Mouse (Mus musculus): ENCODE measurements around the gene Ppp1r36. TPM values are rescaled to one million over a fixed set of nuclear protein-coding genes. Genes with fewer than 3 reads are reported as not detected.

The Ppp1r36 gene
- polyA plus RNA-seq, 1 experiment from 2014 or later = 0.82 TPM

DNA sequence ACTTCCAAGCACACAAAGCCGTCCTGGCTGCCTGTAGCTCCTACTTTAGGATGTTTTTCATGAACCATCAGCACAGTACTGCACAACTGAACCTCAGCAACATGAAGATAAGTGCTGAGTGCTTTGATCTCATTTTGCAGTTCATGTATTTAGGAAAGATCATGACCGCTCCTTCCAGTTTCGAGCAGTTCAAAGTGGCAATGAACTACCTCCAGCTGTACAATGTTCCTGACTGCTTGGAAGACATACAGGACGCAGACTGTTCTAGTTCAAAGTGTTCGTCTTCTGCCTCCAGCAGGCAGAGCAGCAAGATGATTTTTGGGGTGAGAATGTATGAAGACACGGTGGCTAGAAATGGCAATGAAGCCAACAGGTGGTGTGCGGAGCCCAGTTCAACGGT, 32.0 kb upstream of the Ppp1r36 start:
- no peak for ATAC-seq (ENCODE audit: insufficient read depth, low FRiP score, low TSS enrichment)

GRCm38 (mm10) chr12:76388794-76389193, 28.5 kb upstream of the Ppp1r36 start:
- H3K4me1 ChIP-seq (ENCODE audit: control insufficient read depth, insufficient read depth, low read length) = no peaks in the 10 kb centered on the region
- DNase-seq (ENCODE audit: low spot score) (no peak), ATAC-seq (ENCODE audit: insufficient read depth, low FRiP score, low TSS enrichment) (no peak)
- 83% methylated on average over 11 of the region's 11 CpGs for WGBS
- no peak overlapping the region for H3K27ac ChIP-seq (ENCODE audit: low read depth, low read length)
- no peaks in the 10 kb centered on the region for H3K27me3 ChIP-seq (ENCODE audit: control insufficient read depth, insufficient read depth, low read length)
- no peaks in the 10 kb centered on the region for H3K9me3 ChIP-seq (ENCODE audit: control insufficient read depth, low read length)
- H3K4me2 ChIP-seq (ENCODE audit: low read depth) = no peak overlapping the region
- H3K4me3 ChIP-seq (ENCODE audit: low read depth, low read length) = no peak overlapping the region
- no peaks in the 10 kb centered on the region; the same call in 1 of the 2 replicates for H3K36me3 ChIP-seq (ENCODE audit: control insufficient read depth, insufficient read depth, low read length)
- no peak overlapping the region for H3K9ac ChIP-seq (ENCODE audit: low read length)

More for the DNA sequence above, 32.0 kb upstream of the Ppp1r36 start:
- Histone ChIP-seq H3K27me3 (ENCODE audit: control insufficient read depth, insufficient read depth, low read length) (no peaks in the 10 kb centered on the region), H3K9ac (ENCODE audit: low read length) (no peak overlapping the region), H3K9me3 (ENCODE audit: control insufficient read depth, low read length) (no peaks in the 10 kb centered on the region), H3K36me3 (ENCODE audit: control insufficient read depth, insufficient read depth, low read length) (no peaks in the 10 kb centered on the region; the same call in 1 of the 2 replicates), H3K27ac (ENCODE audit: low read depth, low read length) (no peak overlapping the region), H3K4me1 (ENCODE audit: control insufficient read depth, insufficient read depth, low read length) (no peaks in the 10 kb centered on the region), H3K4me3 (ENCODE audit: low read depth, low read length) (no peak overlapping the region), H3K4me2 (ENCODE audit: low read depth) (no peak overlapping the region)
- DNase-seq (ENCODE audit: low spot score) = no peak
- WGBS = 96% methylated on average over 8 of the region's 8 CpGs

DNA sequence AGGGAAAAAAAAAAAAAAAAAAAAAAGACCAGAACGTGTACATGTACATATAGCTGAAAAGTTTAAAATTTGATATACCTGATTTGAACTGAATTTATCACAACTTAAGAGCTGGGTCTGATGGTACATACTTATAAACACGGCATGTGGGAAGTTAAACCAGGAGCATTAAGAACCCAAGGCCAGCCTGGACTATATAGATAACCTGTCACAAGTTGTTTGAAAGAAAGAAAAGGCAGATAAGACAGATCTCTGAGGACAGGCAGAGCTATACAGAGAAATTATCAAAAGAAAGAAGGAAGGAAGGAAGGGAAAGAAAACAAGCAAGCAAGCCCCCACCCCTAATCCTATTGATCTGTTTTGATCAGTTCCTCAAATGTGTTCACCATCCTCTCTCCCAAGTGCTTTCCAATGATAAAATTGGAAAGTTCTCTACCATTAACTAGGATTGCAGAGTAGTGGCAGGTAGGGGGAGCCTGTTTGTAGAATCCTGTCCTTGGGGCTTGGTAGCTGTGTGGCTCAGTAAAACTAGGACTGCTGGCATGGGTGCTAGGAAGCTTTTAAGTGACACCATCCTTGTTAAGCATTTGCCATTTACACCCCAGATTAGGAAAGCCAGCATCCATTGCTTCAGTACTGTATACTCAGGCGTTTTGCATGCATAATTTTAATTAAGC, 25.6 kb upstream of the Ppp1r36 start:
- H3K36me3 ChIP-seq (ENCODE audit: control insufficient read depth, insufficient read depth, low read length) = no peaks in the 10 kb centered on the region
- DNase-seq (ENCODE audit: low spot score) (no peak), ATAC-seq (ENCODE audit: insufficient read depth, low FRiP score, low TSS enrichment) (no peak)
- H3K4me1 ChIP-seq (ENCODE audit: control insufficient read depth, insufficient read depth, low read length) = no peaks in the 10 kb centered on the region
- H3K9me3 ChIP-seq (ENCODE audit: control insufficient read depth, low read length) = no peaks in the 10 kb centered on the region
- 75% methylated on average over 3 of the region's 3 CpGs for WGBS
- no peaks in the 10 kb centered on the region for H3K27me3 ChIP-seq (ENCODE audit: control insufficient read depth, insufficient read depth, low read length)
- H3K4me3 ChIP-seq (ENCODE audit: low read depth, low read length) = no peak overlapping the region
- no peak overlapping the region for H3K27ac ChIP-seq (ENCODE audit: low read depth, low read length)
- no peak overlapping the region for H3K4me2 ChIP-seq (ENCODE audit: low read depth)
- no peak overlapping the region for H3K9ac ChIP-seq (ENCODE audit: low read length)

DNA sequence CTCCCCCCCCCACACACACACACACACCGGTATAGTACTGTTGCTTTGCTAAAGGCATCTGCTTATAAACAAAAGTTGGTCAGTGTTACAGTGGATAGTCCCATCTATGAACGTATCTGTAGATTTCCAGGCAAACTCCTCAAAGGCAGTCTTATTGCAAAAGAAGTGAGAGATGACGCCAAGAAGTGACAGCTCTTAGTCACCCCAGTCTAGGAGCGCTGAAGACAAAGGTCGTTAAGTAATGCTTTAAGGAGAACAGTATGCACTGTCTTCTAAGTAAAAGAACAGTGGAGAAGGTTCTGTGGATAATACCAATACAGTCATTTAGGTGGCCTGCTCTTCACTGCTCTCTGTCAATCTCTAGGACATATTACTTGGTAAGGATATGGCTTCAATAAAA, 24.4 kb upstream of the Ppp1r36 start:
- Histone ChIP-seq H3K4me3 (ENCODE audit: low read depth, low read length) (no peak overlapping the region), H3K9me3 (ENCODE audit: control insufficient read depth, low read length) (no peaks in the 10 kb centered on the region), H3K36me3 (ENCODE audit: control insufficient read depth, insufficient read depth, low read length) (no peaks in the 10 kb centered on the region), H3K27ac (ENCODE audit: low read depth, low read length) (no peak overlapping the region), H3K4me2 (ENCODE audit: low read depth) (no peak overlapping the region), H3K27me3 (ENCODE audit: control insufficient read depth, insufficient read depth, low read length) (no peaks in the 10 kb centered on the region), H3K4me1 (ENCODE audit: control insufficient read depth, insufficient read depth, low read length) (no peaks in the 10 kb centered on the region), H3K9ac (ENCODE audit: low read length) (no peak overlapping the region)
- 86% methylated on average over 5 of the region's 5 CpGs for WGBS
- ATAC-seq (ENCODE audit: insufficient read depth, low FRiP score, low TSS enrichment) (no peak), DNase-seq (ENCODE audit: low spot score) (no peak)

DNA sequence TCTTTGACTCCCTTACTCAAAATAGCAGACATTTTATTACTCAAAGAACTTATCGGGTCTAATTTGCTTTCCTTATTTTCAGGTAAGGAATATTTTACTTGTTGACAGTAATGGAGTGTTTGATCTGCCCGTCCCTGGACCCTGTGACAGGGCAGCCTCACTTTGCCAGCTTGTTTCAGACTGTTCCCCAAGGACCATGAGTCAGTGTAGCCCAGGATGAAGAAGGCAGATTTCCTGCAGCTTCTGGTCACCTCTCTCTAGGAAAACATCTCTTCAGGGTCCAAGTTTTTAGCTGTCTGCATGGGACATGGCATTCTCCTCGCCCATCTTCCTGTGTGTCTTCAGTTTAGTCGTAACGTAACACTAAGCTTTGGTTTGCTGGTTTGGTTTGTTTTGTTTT, 20.1 kb upstream of the Ppp1r36 start:
- no peak overlapping the region for H3K9ac ChIP-seq (ENCODE audit: low read length)
- no peak for DNase-seq (ENCODE audit: low spot score)
- H3K27ac ChIP-seq (ENCODE audit: low read depth, low read length) = no peak overlapping the region
- no peak overlapping the region for H3K4me3 ChIP-seq (ENCODE audit: low read depth, low read length)
- no peaks in the 10 kb centered on the region for H3K27me3 ChIP-seq (ENCODE audit: control insufficient read depth, insufficient read depth, low read length)
- no peak overlapping the region for H3K4me2 ChIP-seq (ENCODE audit: low read depth)
- ATAC-seq (ENCODE audit: insufficient read depth, low FRiP score, low TSS enrichment) = no peak
- 85% methylated on average over 5 of the region's 5 CpGs for WGBS
- H3K36me3 ChIP-seq (ENCODE audit: control insufficient read depth, insufficient read depth, low read length) = no peaks in the 10 kb centered on the region
- H3K9me3 ChIP-seq (ENCODE audit: control insufficient read depth, low read length) = no peaks in the 10 kb centered on the region
- H3K4me1 ChIP-seq (ENCODE audit: control insufficient read depth, insufficient read depth, low read length) = no peaks in the 10 kb centered on the region

GRCm38 (mm10) chr12:76401674-76402073, 15.7 kb upstream of the Ppp1r36 start:
- H3K4me3 ChIP-seq (ENCODE audit: low read depth, low read length) = no peak overlapping the region
- H3K27me3 ChIP-seq (ENCODE audit: control insufficient read depth, insufficient read depth, low read length) = peaks cover 23% of the 10 kb centered on the region
- DNase-seq (ENCODE audit: low spot score) = no peak
- H3K4me1 ChIP-seq (ENCODE audit: control insufficient read depth, insufficient read depth, low read length) = peaks cover 6% of the 10 kb centered on the region
- no peak overlapping the region for H3K4me2 ChIP-seq (ENCODE audit: low read depth)
- no peak for ATAC-seq (ENCODE audit: insufficient read depth, low FRiP score, low TSS enrichment)
- no peaks in the 10 kb centered on the region for H3K36me3 ChIP-seq (ENCODE audit: control insufficient read depth, insufficient read depth, low read length)
- no peak overlapping the region for H3K9ac ChIP-seq (ENCODE audit: low read length)
- WGBS = 63% methylated on average over 3 of the region's 3 CpGs
- no peak overlapping the region for H3K27ac ChIP-seq (ENCODE audit: low read depth, low read length)
- no peaks in the 10 kb centered on the region for H3K9me3 ChIP-seq (ENCODE audit: control insufficient read depth, low read length)

GRCm38 (mm10) chr12:76402991-76403885, 14.1 kb upstream of the Ppp1r36 start:
- ATAC-seq (ENCODE audit: insufficient read depth, low FRiP score, low TSS enrichment) = peak; percentile 90

DNA sequence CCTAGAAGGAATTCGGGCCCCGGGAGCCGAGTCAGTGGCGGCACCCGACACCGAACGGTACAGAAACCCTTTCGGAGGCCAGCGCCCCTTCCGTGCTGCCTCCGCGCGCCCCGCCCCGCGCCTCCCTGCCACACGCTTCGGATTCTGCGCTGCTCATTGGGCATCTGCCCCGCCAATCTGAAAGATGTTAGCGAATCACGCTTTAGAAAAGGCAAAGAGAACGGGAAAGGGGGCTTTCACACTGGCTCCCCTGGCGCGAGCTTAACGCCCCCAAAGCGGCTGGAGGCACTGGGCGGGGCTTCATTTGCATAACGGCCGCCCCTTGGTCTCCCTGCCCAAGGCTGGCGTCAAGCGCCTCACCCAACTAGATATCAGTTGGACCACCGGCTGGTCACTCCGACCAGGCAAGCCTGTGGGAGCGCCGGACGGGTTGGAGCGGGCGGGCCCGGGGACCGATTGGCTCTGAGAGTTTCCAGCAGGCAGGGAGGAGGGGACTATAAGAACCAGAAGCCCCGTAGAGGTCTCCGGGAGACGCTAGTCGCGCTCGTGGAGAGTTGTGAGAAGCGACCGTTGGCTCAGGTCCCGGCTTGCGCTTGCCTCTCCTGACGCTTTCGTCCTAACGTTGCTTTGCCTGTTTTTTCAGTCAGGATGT, 13.3 kb upstream of the Ppp1r36 start, which contains the start of gene Hspa2:
Gene Hspa2 (plus strand): TSS at position 291 of the 652 bp plus-strand sequence.
- Histone ChIP-seq H3K9ac (ENCODE audit: low read length) (peak within 1 kb of the TSS; percentile 66), H3K27ac (ENCODE audit: low read depth, low read length) (peak within 1 kb of the TSS; percentile 78), H3K4me3 (ENCODE audit: low read depth, low read length) (peak within 1 kb of the TSS; percentile 63), H3K36me3 (ENCODE audit: control insufficient read depth, insufficient read depth, low read length) (no peaks in the 10 kb centered on the region), H3K9me3 (ENCODE audit: control insufficient read depth, low read length) (no peaks in the 10 kb centered on the region), H3K27me3 (ENCODE audit: control insufficient read depth, insufficient read depth, low read length) (peaks cover 36% of the 10 kb centered on the region), H3K4me1 (ENCODE audit: control insufficient read depth, insufficient read depth, low read length) (peaks cover 6% of the 10 kb centered on the region), H3K4me2 (ENCODE audit: low read depth) (peak within 1 kb of the TSS; percentile 75)
- ATAC-seq (ENCODE audit: insufficient read depth, low FRiP score, low TSS enrichment) (peak; percentile 96), DNase-seq (ENCODE audit: low spot score) (peak; percentile 99)
- WGBS = under 1% methylated on average over 54 of the region's 54 CpGs

More at GRCm38 (mm10) chr12:76402991-76403885, 14.1 kb upstream of the Ppp1r36 start:
- Histone ChIP-seq H3K27me3 (ENCODE audit: control insufficient read depth, insufficient read depth, low read length) (peaks cover 36% of the 10 kb centered on the region), H3K36me3 (ENCODE audit: control insufficient read depth, insufficient read depth, low read length) (no peaks in the 10 kb centered on the region), H3K4me3 (ENCODE audit: low read depth, low read length) (peak overlapping the region; percentile 63), H3K27ac (ENCODE audit: low read depth, low read length) (peak overlapping the region; percentile 78), H3K4me2 (ENCODE audit: low read depth) (peak overlapping the region; percentile 75), H3K9me3 (ENCODE audit: control insufficient read depth, low read length) (no peaks in the 10 kb centered on the region), H3K4me1 (ENCODE audit: control insufficient read depth, insufficient read depth, low read length) (peaks cover 6% of the 10 kb centered on the region), H3K9ac (ENCODE audit: low read length) (peak overlapping the region; percentile 66)
- under 1% methylated on average over 52 of the region's 54 CpGs for WGBS
- peak; percentile 15 for DNase-seq (ENCODE audit: low spot score)
